Mouse (Mus musculus): ENCODE data around the gene Snrpe. TPM values are rescaled to one million over a fixed set of nuclear protein-coding genes. Genes with fewer than 3 reads are reported as not detected.

The Snrpe gene
- polyA plus RNA-seq, 1 experiment from 2014 or later: 765 TPM

DNA sequence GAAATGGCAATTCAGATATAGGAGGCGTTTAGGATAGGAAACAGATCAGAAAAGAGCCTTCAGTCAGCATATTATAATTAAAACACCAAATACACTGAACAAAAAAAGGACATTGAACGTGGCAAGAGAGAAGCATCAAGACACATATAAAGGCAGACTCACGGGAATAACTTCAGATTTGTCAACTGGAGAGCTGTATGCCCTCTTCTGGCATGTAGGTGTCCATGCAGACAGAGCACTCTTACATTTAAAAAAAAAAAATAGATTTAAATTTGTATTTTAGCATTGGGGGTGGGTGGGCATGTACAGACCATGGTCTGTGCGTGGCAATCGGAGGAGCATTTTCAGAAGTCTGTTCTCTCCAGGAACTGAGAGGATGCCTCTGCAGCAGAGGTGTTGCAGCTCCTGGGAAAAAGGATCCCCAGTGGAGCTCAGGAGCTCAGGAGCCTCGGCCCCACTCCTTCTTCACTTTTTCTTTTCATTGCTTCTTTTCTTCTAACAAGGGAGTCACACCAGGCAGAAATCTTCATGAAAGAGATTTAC lies 24.0 kb downstream of the Snrpe start:
- Histone ChIP-seq H3K4me3 (ENCODE audit: low read depth, low read length) (no peak overlapping the region), H3K4me1 (replicated peaks; ENCODE audit: control insufficient read depth, insufficient read depth, low read length) (no peaks in the 10 kb centered on the region), H3K36me3 (ENCODE audit: control insufficient read depth, insufficient read depth, low read length) (no peaks in the 10 kb centered on the region), H3K27ac (ENCODE audit: low read depth) (no peak overlapping the region), H3K4me2 (ENCODE audit: low read length) (no peak overlapping the region), H3K27me3 (replicated peaks; ENCODE audit: control insufficient read depth, insufficient read depth, low read length) (no peaks in the 10 kb centered on the region), H3K9me3 (ENCODE audit: control insufficient read depth, low read length) (no peaks in the 10 kb centered on the region), H3K9ac (ENCODE audit: low read length) (no peak overlapping the region)
- WGBS: 71% methylated on average over 6 of the region's 6 CpGs
- ATAC-seq (replicated peaks; ENCODE audit: low FRiP score, low TSS enrichment, low read depth) (no peak), DNase-seq (ENCODE audit: low spot score) (peak; percentile 7)

DNA sequence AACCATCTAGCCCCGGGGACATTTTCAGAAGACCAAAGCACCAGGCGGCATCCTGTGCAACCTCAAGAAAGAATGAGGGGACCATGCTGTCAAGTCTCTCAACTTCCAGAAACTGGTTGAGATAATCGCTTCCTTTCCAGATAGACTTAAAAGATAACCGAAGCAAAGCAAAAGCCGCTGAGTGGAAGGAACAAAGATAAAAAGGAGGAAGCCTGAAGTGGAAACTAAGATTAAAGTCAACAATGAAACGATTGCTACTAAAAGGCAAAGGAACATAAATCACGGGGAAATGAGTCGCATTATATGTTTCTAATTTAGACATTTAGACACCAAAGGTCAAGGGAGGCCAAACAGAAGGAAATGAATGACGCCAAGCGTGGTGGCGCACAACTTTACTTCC lies 38.8 kb downstream of the Snrpe start:
- no peaks in the 10 kb centered on the region for H3K36me3 ChIP-seq (ENCODE audit: control insufficient read depth, insufficient read depth, low read length)
- no peak overlapping the region for H3K4me3 ChIP-seq (ENCODE audit: low read depth, low read length)
- DNase-seq (ENCODE audit: low spot score): no peak
- no peak overlapping the region for H3K4me2 ChIP-seq (ENCODE audit: low read length)
- no peak for ATAC-seq (replicated peaks; ENCODE audit: low FRiP score, low TSS enrichment, low read depth)
- H3K4me1 ChIP-seq (replicated peaks; ENCODE audit: control insufficient read depth, insufficient read depth, low read length): no peaks in the 10 kb centered on the region
- no peaks in the 10 kb centered on the region for H3K27me3 ChIP-seq (replicated peaks; ENCODE audit: control insufficient read depth, insufficient read depth, low read length)
- peaks cover under 1% of the 10 kb centered on the region; the same call in 1 of the 2 replicates for H3K9me3 ChIP-seq (ENCODE audit: control insufficient read depth, low read length)
- H3K9ac ChIP-seq (ENCODE audit: low read length): no peak overlapping the region
- 70% methylated on average over 11 of the region's 11 CpGs for WGBS
- no peak overlapping the region for H3K27ac ChIP-seq (ENCODE audit: low read depth)

Other genes with a start within 250 kb of the Snrpe start
- 3.7 and 4.6 TPM in 2 replicates for gene Etnk2, start 246.7 kb downstream of the Snrpe start, polyA plus RNA-seq (2014; fragmentation: Nextera tagmentation; extraction: Ambion mirVana)
- 12.1 and 12.3 TPM in 2 replicates for gene Sox13, start 185.9 kb downstream of the Snrpe start, polyA plus RNA-seq (2014; fragmentation: Nextera tagmentation; extraction: Ambion mirVana)
- gene Zbed6, start 50.6 kb upstream of the Snrpe start, polyA plus RNA-seq (2014; fragmentation: Nextera tagmentation; extraction: Ambion mirVana): not detected in 2 replicates
- gene Gm38394, start 51.0 kb upstream of the Snrpe start, polyA plus RNA-seq (2014; fragmentation: Nextera tagmentation; extraction: Ambion mirVana): 11.7 and 11.9 TPM in 2 replicates
- 0.45 and 0.89 TPM in 2 replicates for gene Lax1, start 79.8 kb upstream of the Snrpe start, polyA plus RNA-seq (2014; fragmentation: Nextera tagmentation; extraction: Ambion mirVana)
- 30.7 and 32.3 TPM in 2 replicates for gene Atp2b4, start 190.8 kb upstream of the Snrpe start, polyA plus RNA-seq (2014; fragmentation: Nextera tagmentation; extraction: Ambion mirVana)